Mouse (Mus musculus): ENCODE data around the gene Rusc2.

GRCm38 (mm10) chr4:43473636-43474035 lies 91.9 kb downstream of the Rusc2 start:
- TF ChIP-seq POLR2A (IDR thresholded peaks at IDR 0.05; ENCODE audit: borderline replicate concordance, extremely low read depth, insufficient read depth, insufficient read length, poor library complexity, severe bottlenecking): no peak
- TF ChIP-seq CTCF (IDR thresholded peaks at IDR 0.05; ENCODE audit: borderline replicate concordance, extremely low read depth, insufficient read depth, insufficient read length): no peak

All from brain, embryonic 14.5 days (tissue).